Mouse (Mus musculus) heart, adult 2 months (tissue): ENCODE data around the gene Ugt2b35.
"Not testable (repeated sequence)": the region's sequence is repeated elsewhere in the genome, so short reads cannot be mapped to it uniquely, and the experiment has no call there.

Experiments
- CTCF ChIP-seq: fragments of 200-600 bp; IDR thresholded peaks from 2 replicates; pipeline ENCODE4 v1.8.1; 2022; ENCODE audit warnings: antibody characterized with exemption, mild to moderate bottlenecking, moderate library complexity
- EP300 ChIP-seq: fragments of 200-500 bp; IDR thresholded peaks from 2 replicates; pipeline ENCODE4 v1.6.1; 2011; ENCODE audit warnings: low read depth, low read length, control low read depth; ENCODE audit not compliant: insufficient read depth

GRCm38 (mm10) chr5:86967271-86967670 is 33.4 kb upstream of the Ugt2b35 start:
- not testable (repeated sequence) for TF ChIP-seq CTCF, EP300
